ENCODE assay signal across 9 mouse cellular contexts in genomic region chr1:152640195-152640981, GRCm38 (mm10).
DNase-seq lines count a peak whose midpoint lies in the region; ATAC-seq and TF ChIP-seq lines count a peak whose summit lies in the region.
"Had no signal": no experiment of that assay in that cellular context is flagged by ENCODE, and none has a peak within 500 bp of the region (broad histone marks: within the 10 kb centered on the region; RNA-seq: fewer than 3 reads in every experiment).

No protein-coding gene starts in this region.

- no peaks in the 10 kb centered on the region; the same call in 1 of the 2 replicates for H3K27me3 ChIP-seq in cerebellum, adult 2 months (ENCODE audit: control insufficient read depth, insufficient read depth, low read length)
- H3K27me3 ChIP-seq in intestine, postnatal 0 days (replicated peaks; ENCODE audit: control insufficient read depth, insufficient read depth, low read length), result no peaks in the 10 kb centered on the region
- H3K27me3 ChIP-seq in neural tube, embryonic 14.5 days (ENCODE audit: control insufficient read depth, insufficient read depth, low read length), result no peaks in the 10 kb centered on the region

- 12% methylated on average over 11 of the region's 11 CpGs for WGBS in cerebellum, adult 2 months
- WGBS in intestine, postnatal 0 days, result 58% methylated on average over 11 of the region's 11 CpGs
- 65% methylated on average over 11 of the region's 11 CpGs for WGBS in neural tube, embryonic 14.5 days

- ATAC-seq in intestine, postnatal 0 days, result 0 out of 2 replicates have a peak, but pooled peaks have one; percentile 25
- ATAC-seq in neural tube, embryonic 14.5 days (ENCODE audit: low read depth), result peak; percentile 56

- H3K4me1 ChIP-seq in cerebellum, adult 2 months (ENCODE audit: control insufficient read depth, insufficient read depth, low read length), result peaks cover 12% of the 10 kb centered on the region
- H3K4me1 ChIP-seq in intestine, postnatal 0 days (replicated peaks; ENCODE audit: control insufficient read depth, insufficient read depth, low read length), result no peaks in the 10 kb centered on the region
- H3K4me1 ChIP-seq in neural tube, embryonic 14.5 days (ENCODE audit: control insufficient read depth, insufficient read depth, low read length), result 0 out of 2 replicates have a peak, but pooled peaks cover 3% of the 10 kb centered on the region
- H3K4me1 ChIP-seq: megakaryocyte, embryonic 14.5 days had no signal

- TF ChIP-seq POLR2A in cerebellum, adult 2 months (IDR thresholded peaks at IDR 0.05; ENCODE audit: borderline replicate concordance, insufficient read depth, low read length), result no peak

- H3K27ac ChIP-seq in cerebellum, adult 2 months (ENCODE audit: insufficient read depth, low read length), result no peak overlapping the region
- no peak overlapping the region; the same call in 1 of the 2 replicates for H3K27ac ChIP-seq in intestine, postnatal 0 days (ENCODE audit: low read depth, low read length)
- no peak overlapping the region for H3K27ac ChIP-seq in left cerebral cortex, adult 2 months
- H3K27ac ChIP-seq in neural tube, embryonic 14.5 days (ENCODE audit: low read depth, low read length), result no peak overlapping the region

- H3K4me2 ChIP-seq in intestine, postnatal 0 days (replicated peaks; ENCODE audit: low read depth), result no peak overlapping the region
- no peak overlapping the region for H3K4me2 ChIP-seq in neural tube, embryonic 14.5 days (ENCODE audit: low read depth, low read length)

- intact Hi-C loops in gastrocnemius, postnatal 36 days (cut with DNase I), result no loop called here
- intact Hi-C loops in left cerebral cortex, adult 2 months (cut with DNase I), result no loop called here

- H3K36me3 ChIP-seq in intestine, postnatal 0 days (ENCODE audit: control insufficient read depth, insufficient read depth), result no peaks in the 10 kb centered on the region
- no peaks in the 10 kb centered on the region for H3K36me3 ChIP-seq in neural tube, embryonic 14.5 days (ENCODE audit: control insufficient read depth, insufficient read depth, low read length)

- no peak overlapping the region for H3K4me3 ChIP-seq in cerebellum, adult 2 months (replicated peaks; ENCODE audit: insufficient read depth, low read depth, low read length)
- H3K4me3 ChIP-seq in intestine, postnatal 0 days (ENCODE audit: low read depth, low read length), result no peak overlapping the region
- H3K4me3 ChIP-seq in left cerebral cortex, adult 2 months, result no peak overlapping the region
- no peak overlapping the region for H3K4me3 ChIP-seq in neural tube, embryonic 14.5 days (ENCODE audit: low read depth, low read length)
- H3K4me3 ChIP-seq: megakaryocyte, embryonic 14.5 days had no signal

- no peak for TF ChIP-seq CTCF in cerebellum, adult 2 months (IDR thresholded peaks at IDR 0.05; ENCODE audit: borderline replicate concordance, insufficient read depth, low read depth, low read length)
- no peak for TF ChIP-seq CTCF in intestine, postnatal 0 days (IDR thresholded peaks at IDR 0.05; ENCODE audit: low read depth)
- TF ChIP-seq CTCF in left cerebral cortex, adult 2 months (IDR thresholded peaks at IDR 0.05), result no peak

- no peak overlapping the region for H3K9ac ChIP-seq in intestine, postnatal 0 days (ENCODE audit: low read depth, low read length)
- H3K9ac ChIP-seq in neural tube, embryonic 14.5 days (replicated peaks; ENCODE audit: low read depth, low read length), result no peak overlapping the region

- H3K9me3 ChIP-seq in intestine, postnatal 0 days (ENCODE audit: control insufficient read depth), result no peaks in the 10 kb centered on the region
- H3K9me3 ChIP-seq in neural tube, embryonic 14.5 days (ENCODE audit: control insufficient read depth, low read length), result no peaks in the 10 kb centered on the region
- H3K9me3 ChIP-seq: megakaryocyte, embryonic 14.5 days had no signal

- DNase-seq in adrenal gland, postnatal 14 days, result peak; percentile 77
- DNase-seq in cerebellum, adult 2 months, result peak; percentile 94 to 98
- DNase-seq in gastrocnemius, postnatal 36 days, result peak; percentile 79 to 87
- peak; percentile 37 to 43 for DNase-seq in left cerebral cortex, adult 2 months (ENCODE audit: extremely low spot score in 1 of 2, low spot score in 2 of 2)
- DNase-seq in spleen, postnatal 14 days (ENCODE audit: low spot score in 2 of 2), result no peak
- no peak for DNase-seq in thymus, adult 18-20 months

Comparison
In these comparisons a context has a peak if more than half of its experiments do, and no peak if none do; other contexts are left out.
1. DNase-seq: peak in adrenal gland, postnatal 14 days (single experiment), cerebellum, adult 2 months (2 of 2), gastrocnemius, postnatal 36 days (2 of 2) and left cerebral cortex, adult 2 months (2 of 2); none in spleen, postnatal 14 days (0 of 2) and thymus, adult 18-20 months (0 of 2).